Mouse (Mus musculus): Measurements from ENCODE around the gene Il20. TPM values are rescaled to one million over a fixed set of nuclear protein-coding genes. Genes with fewer than 3 reads are reported as not detected.

Il20 gene
- polyA plus RNA-seq, 1 experiment from 2014 or later: not detected

GRCm38 (mm10) chr1:130902505-130902904, 8.7 kb downstream of the Il20 start:
- Histone ChIP-seq H3K9me3 (replicated peaks; ENCODE audit: control insufficient read depth, low read length) (no peaks in the 10 kb centered on the region), H3K4me2 (ENCODE audit: low read depth, low read length) (no peak overlapping the region), H3K27me3 (ENCODE audit: control insufficient read depth, insufficient read depth, low read length) (no peaks in the 10 kb centered on the region), H3K9ac (ENCODE audit: low read length) (no peak overlapping the region), H3K4me3 (ENCODE audit: low read length) (no peak overlapping the region), H3K27ac (ENCODE audit: low read length) (no peak overlapping the region), H3K36me3 (ENCODE audit: control insufficient read depth, insufficient read depth) (no peaks in the 10 kb centered on the region), H3K4me1 (ENCODE audit: control insufficient read depth, insufficient read depth, low read length) (no peaks in the 10 kb centered on the region)
- 51% methylated on average over 7 of the region's 7 CpGs for WGBS
- no peak for ATAC-seq (replicated peaks; ENCODE audit: extremely low read depth, insufficient read depth, low FRiP score)

- H3K27ac ChIP-seq (ENCODE audit: low read length): no peak overlapping the region
- H3K9me3 ChIP-seq (replicated peaks; ENCODE audit: control insufficient read depth, low read length): no peaks in the 10 kb centered on the region
- no peaks in the 10 kb centered on the region for H3K27me3 ChIP-seq (ENCODE audit: control insufficient read depth, insufficient read depth, low read length)
- no peaks in the 10 kb centered on the region for H3K4me1 ChIP-seq (ENCODE audit: control insufficient read depth, insufficient read depth, low read length)
- ATAC-seq (replicated peaks; ENCODE audit: extremely low read depth, insufficient read depth, low FRiP score): no peak
- no peaks in the 10 kb centered on the region for H3K36me3 ChIP-seq (ENCODE audit: control insufficient read depth, insufficient read depth)
- H3K9ac ChIP-seq (ENCODE audit: low read length): no peak overlapping the region
- H3K4me3 ChIP-seq (ENCODE audit: low read length): no peak overlapping the region
- no peak overlapping the region for H3K4me2 ChIP-seq (ENCODE audit: low read depth, low read length)
- WGBS: 46% methylated on average over 6 of the region's 6 CpGs
These were observed 16.8 kb downstream of the Il20 start for GRCm38 (mm10) chr1:130894468-130894867.

DNA sequence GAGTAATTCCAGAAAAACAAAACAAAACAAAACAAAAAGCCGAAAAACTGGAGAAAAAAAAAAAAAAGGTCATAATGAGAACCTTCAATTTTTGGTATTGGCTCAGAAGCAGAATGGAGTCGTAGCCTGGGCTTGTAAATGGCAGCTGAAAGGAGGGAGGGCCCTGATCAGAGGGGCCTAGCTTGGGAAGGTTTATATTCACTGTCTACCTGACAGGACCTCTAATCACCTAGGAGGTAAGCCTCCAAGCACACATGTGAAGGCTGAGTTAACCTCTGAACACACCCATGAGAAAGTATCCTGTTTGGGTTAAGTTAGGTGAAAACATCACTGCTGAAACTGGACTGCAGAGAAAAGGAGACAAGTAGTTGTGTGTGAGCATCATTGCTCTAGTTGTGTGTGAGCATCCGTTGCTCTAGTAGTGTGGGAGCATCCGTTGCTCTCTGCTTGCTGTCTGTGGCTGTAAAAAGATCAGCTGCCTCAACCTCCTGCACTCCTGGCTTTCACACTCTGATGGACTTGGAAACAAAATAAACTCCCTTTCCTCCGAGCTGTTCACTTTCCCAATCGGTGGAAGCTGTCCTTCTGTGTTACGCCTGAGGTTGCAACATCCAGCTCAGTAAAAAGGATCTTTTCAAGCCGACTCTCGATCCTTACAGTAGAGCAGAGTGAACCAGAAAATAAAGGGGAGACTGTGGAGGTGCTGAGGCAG, 17.8 kb downstream of the Il20 start:
- no peak overlapping the region for H3K4me2 ChIP-seq (ENCODE audit: low read depth, low read length)
- no peaks in the 10 kb centered on the region for H3K36me3 ChIP-seq (ENCODE audit: control insufficient read depth, insufficient read depth)
- H3K4me3 ChIP-seq (ENCODE audit: low read length): no peak overlapping the region
- no peaks in the 10 kb centered on the region for H3K9me3 ChIP-seq (replicated peaks; ENCODE audit: control insufficient read depth, low read length)
- no peak overlapping the region for H3K27ac ChIP-seq (ENCODE audit: low read length)
- H3K9ac ChIP-seq (ENCODE audit: low read length): no peak overlapping the region
- no peaks in the 10 kb centered on the region for H3K27me3 ChIP-seq (ENCODE audit: control insufficient read depth, insufficient read depth, low read length)
- no peak for ATAC-seq (replicated peaks; ENCODE audit: extremely low read depth, insufficient read depth, low FRiP score)
- WGBS: 73% methylated on average over 9 of the region's 9 CpGs
- H3K4me1 ChIP-seq (ENCODE audit: control insufficient read depth, insufficient read depth, low read length): no peaks in the 10 kb centered on the region

DNA sequence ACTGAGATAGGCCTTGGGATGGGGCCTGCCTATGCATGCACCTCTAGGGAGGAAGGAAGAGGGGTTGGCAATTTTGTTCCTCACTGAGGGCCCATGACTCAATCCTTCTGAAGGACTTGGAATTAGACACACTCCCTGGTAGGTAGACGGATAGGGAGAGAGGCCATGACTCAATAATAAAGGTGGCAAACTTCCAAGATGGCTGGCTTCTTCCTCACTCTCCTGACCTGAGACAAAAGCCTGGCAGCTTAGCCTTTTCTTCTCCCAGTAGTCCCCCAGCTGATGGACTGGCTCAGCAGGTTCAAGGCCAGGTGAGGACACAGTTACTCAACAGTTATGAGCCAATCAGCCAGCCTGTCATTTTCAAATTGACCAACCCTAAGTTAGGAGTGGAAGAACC, 18.8 kb downstream of the Il20 start:
- H3K27me3 ChIP-seq (ENCODE audit: control insufficient read depth, insufficient read depth, low read length): no peaks in the 10 kb centered on the region
- WGBS: 58% methylated on average over 1 of the region's 1 CpGs
- no peak overlapping the region for H3K4me2 ChIP-seq (ENCODE audit: low read depth, low read length)
- no peak for ATAC-seq (replicated peaks; ENCODE audit: extremely low read depth, insufficient read depth, low FRiP score)
- H3K4me1 ChIP-seq (ENCODE audit: control insufficient read depth, insufficient read depth, low read length): no peaks in the 10 kb centered on the region
- H3K9me3 ChIP-seq (replicated peaks; ENCODE audit: control insufficient read depth, low read length): no peaks in the 10 kb centered on the region
- no peak overlapping the region for H3K4me3 ChIP-seq (ENCODE audit: low read length)
- H3K9ac ChIP-seq (ENCODE audit: low read length): no peak overlapping the region
- H3K27ac ChIP-seq (ENCODE audit: low read length): no peak overlapping the region
- H3K36me3 ChIP-seq (ENCODE audit: control insufficient read depth, insufficient read depth): no peaks in the 10 kb centered on the region

DNA sequence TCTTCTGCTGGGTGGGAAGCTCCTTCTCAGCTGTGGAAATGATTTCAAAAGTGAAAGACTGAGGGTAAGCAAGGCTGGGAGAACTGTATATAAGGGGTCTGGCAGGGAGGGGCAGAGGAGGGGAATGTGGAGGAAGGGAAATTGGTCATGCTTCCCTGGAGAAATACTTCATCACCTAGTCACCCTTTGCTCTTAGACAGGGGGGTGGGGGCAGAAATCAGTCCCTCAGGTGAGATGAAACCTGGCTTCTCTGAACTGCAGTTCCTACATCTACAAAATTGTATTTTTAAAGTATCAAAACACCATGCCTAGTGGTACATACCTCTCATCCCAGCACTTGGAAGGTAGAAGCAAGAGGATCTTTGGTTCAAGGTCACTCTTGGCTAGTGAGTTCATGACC, 23.9 kb downstream of the Il20 start, which contains the start of gene Il24:
Gene Il24, minus strand, starts transcription at position 101 of the 400 bp plus-strand sequence.
- no peak for ATAC-seq (replicated peaks; ENCODE audit: extremely low read depth, insufficient read depth, low FRiP score)
- no peak within 1 kb of the TSS for H3K27ac ChIP-seq (ENCODE audit: low read length)
- no peaks in the 10 kb centered on the region for H3K4me1 ChIP-seq (ENCODE audit: control insufficient read depth, insufficient read depth, low read length)

GRCm38 (mm10) chr1:130883146-130883545, 28.1 kb downstream of the Il20 start:
- Histone ChIP-seq H3K9ac (ENCODE audit: low read length) (no peak overlapping the region), H3K36me3 (ENCODE audit: control insufficient read depth, insufficient read depth) (no peaks in the 10 kb centered on the region), H3K9me3 (replicated peaks; ENCODE audit: control insufficient read depth, low read length) (no peaks in the 10 kb centered on the region), H3K27me3 (ENCODE audit: control insufficient read depth, insufficient read depth, low read length) (peaks cover 5% of the 10 kb centered on the region), H3K27ac (ENCODE audit: low read length) (no peak overlapping the region), H3K4me3 (ENCODE audit: low read length) (no peak overlapping the region), H3K4me2 (ENCODE audit: low read depth, low read length) (no peak overlapping the region), H3K4me1 (ENCODE audit: control insufficient read depth, insufficient read depth, low read length) (peaks cover 2% of the 10 kb centered on the region; the same call in 1 of the 2 replicates)
- WGBS: 80% methylated on average over 4 of the region's 4 CpGs
- no peak for ATAC-seq (replicated peaks; ENCODE audit: extremely low read depth, insufficient read depth, low FRiP score)

More for the DNA sequence above, 23.9 kb downstream of the Il20 start, which contains the start of gene Il24:
- no peaks in the 10 kb centered on the region for H3K9me3 ChIP-seq (replicated peaks; ENCODE audit: control insufficient read depth, low read length)
- no peak within 1 kb of the TSS for H3K4me3 ChIP-seq (ENCODE audit: low read length)
- H3K36me3 ChIP-seq (ENCODE audit: control insufficient read depth, insufficient read depth): no peaks in the 10 kb centered on the region
- H3K27me3 ChIP-seq (ENCODE audit: control insufficient read depth, insufficient read depth, low read length): no peaks in the 10 kb centered on the region; the same call in none of the 2 replicates
- no peak within 1 kb of the TSS for H3K9ac ChIP-seq (ENCODE audit: low read length)
- H3K4me2 ChIP-seq (ENCODE audit: low read depth, low read length): no peak within 1 kb of the TSS

GRCm38 (mm10) chr1:130879927-130880326, 31.3 kb downstream of the Il20 start:
- Histone ChIP-seq H3K9ac (ENCODE audit: low read length) (no peak overlapping the region), H3K4me1 (ENCODE audit: control insufficient read depth, insufficient read depth, low read length) (peaks cover 4% of the 10 kb centered on the region; the same call in 1 of the 2 replicates), H3K9me3 (replicated peaks; ENCODE audit: control insufficient read depth, low read length) (no peaks in the 10 kb centered on the region), H3K36me3 (ENCODE audit: control insufficient read depth, insufficient read depth) (no peaks in the 10 kb centered on the region), H3K4me2 (ENCODE audit: low read depth, low read length) (no peak overlapping the region), H3K27ac (ENCODE audit: low read length) (no peak overlapping the region), H3K27me3 (ENCODE audit: control insufficient read depth, insufficient read depth, low read length) (peaks cover 13% of the 10 kb centered on the region), H3K4me3 (ENCODE audit: low read length) (no peak overlapping the region)
- ATAC-seq (replicated peaks; ENCODE audit: extremely low read depth, insufficient read depth, low FRiP score): no peak
- 83% methylated on average over 7 of the region's 7 CpGs for WGBS

- ATAC-seq (replicated peaks; ENCODE audit: extremely low read depth, insufficient read depth, low FRiP score): no peak; the same call in 1 of the 2 replicates
- H3K36me3 ChIP-seq (ENCODE audit: control insufficient read depth, insufficient read depth): no peaks in the 10 kb centered on the region
- peaks cover 4% of the 10 kb centered on the region; the same call in 1 of the 2 replicates for H3K4me1 ChIP-seq (ENCODE audit: control insufficient read depth, insufficient read depth, low read length)
- H3K4me3 ChIP-seq (ENCODE audit: low read length): peak overlapping the region; percentile 55
- H3K27ac ChIP-seq (ENCODE audit: low read length): no peak overlapping the region
- WGBS: 2% methylated on average over 43 of the region's 43 CpGs
- H3K4me2 ChIP-seq (ENCODE audit: low read depth, low read length): peak overlapping the region; percentile 80
- H3K9ac ChIP-seq (ENCODE audit: low read length): peak overlapping the region; percentile 59
- peaks cover 13% of the 10 kb centered on the region for H3K27me3 ChIP-seq (ENCODE audit: control insufficient read depth, insufficient read depth, low read length)
- no peaks in the 10 kb centered on the region for H3K9me3 ChIP-seq (replicated peaks; ENCODE audit: control insufficient read depth, low read length)
These were observed 33.2 kb downstream of the Il20 start for GRCm38 (mm10) chr1:130877889-130878614.

DNA sequence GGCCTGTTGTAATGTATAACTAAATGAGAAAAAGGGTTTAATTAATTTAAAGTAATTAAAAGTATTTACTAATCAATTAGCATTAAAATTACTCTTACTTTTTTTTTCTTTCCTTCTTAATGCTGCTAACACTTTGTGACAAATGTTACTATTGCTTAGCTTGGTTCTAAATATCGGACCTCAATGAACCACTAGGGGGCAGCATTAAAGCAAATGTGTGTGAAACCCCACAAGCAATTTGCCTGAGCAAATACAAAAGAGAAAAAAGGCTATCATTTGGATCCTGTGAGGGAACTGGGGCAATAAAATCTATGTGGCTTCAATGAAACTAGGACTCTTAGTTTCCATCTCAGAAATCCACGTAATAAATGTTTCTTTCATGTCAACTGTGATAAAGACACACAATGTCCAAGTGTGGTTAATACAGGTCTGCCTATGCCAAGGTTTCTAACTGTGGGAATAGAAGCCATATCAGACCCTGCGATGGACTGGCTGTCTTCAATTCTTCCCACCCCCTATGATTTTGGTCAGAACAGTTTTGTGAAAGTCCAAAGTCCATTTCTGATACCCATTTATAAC, 34.2 kb downstream of the Il20 start:
- ATAC-seq (replicated peaks; ENCODE audit: extremely low read depth, insufficient read depth, low FRiP score): no peak
- 18% methylated on average over 3 of the region's 3 CpGs for WGBS

More for the DNA sequence above, 34.2 kb downstream of the Il20 start:
- H3K27ac ChIP-seq (ENCODE audit: low read length): no peak overlapping the region
- H3K4me2 ChIP-seq (ENCODE audit: low read depth, low read length): no peak overlapping the region
- no peak overlapping the region for H3K4me3 ChIP-seq (ENCODE audit: low read length)
- peaks cover 13% of the 10 kb centered on the region for H3K27me3 ChIP-seq (ENCODE audit: control insufficient read depth, insufficient read depth, low read length)
- H3K36me3 ChIP-seq (ENCODE audit: control insufficient read depth, insufficient read depth): no peaks in the 10 kb centered on the region
- H3K4me1 ChIP-seq (ENCODE audit: control insufficient read depth, insufficient read depth, low read length): peaks cover 4% of the 10 kb centered on the region; the same call in 1 of the 2 replicates
- no peak overlapping the region for H3K9ac ChIP-seq (ENCODE audit: low read length)
- H3K9me3 ChIP-seq (replicated peaks; ENCODE audit: control insufficient read depth, low read length): no peaks in the 10 kb centered on the region

All from heart, embryonic 16.5 days (tissue).